Mouse (Mus musculus): ENCODE results near the gene Csnk1d.
A peak's percentile ranks its signal among the peaks of the same experiment; 100 is the strongest.

Csnk1d gene

GRCm38 (mm10) chr11:120954936-120955335 lies 36.2 kb downstream of the Csnk1d start:
- no peak for DNase-seq (ENCODE audit: low spot score in 2 of 2)

GRCm38 (mm10) chr11:120951731-120952730 lies 39.1 kb downstream of the Csnk1d start:
- no peak for DNase-seq (ENCODE audit: low spot score in 2 of 2)

GRCm38 (mm10) chr11:120951237-120951636 lies 39.9 kb downstream of the Csnk1d start:
- DNase-seq (ENCODE audit: low spot score in 2 of 2) = no peak

GRCm38 (mm10) chr11:120950281-120951202 lies 40.6 kb downstream of the Csnk1d start:
- peak; percentile 63 to 64 for DNase-seq (ENCODE audit: low spot score in 2 of 2)

GRCm38 (mm10) chr11:120949863-120950262 lies 41.3 kb downstream of the Csnk1d start:
- no peak for DNase-seq (ENCODE audit: low spot score in 2 of 2)

GRCm38 (mm10) chr11:120948861-120949851 lies 42.0 kb downstream of the Csnk1d start:
- DNase-seq (ENCODE audit: low spot score in 2 of 2) = no peak

GRCm38 (mm10) chr11:120948328-120948727 lies 42.8 kb downstream of the Csnk1d start, which contains the start of gene Slc16a3:
Gene Slc16a3, plus strand, starts transcription at chr11:120948480.
- DNase-seq (ENCODE audit: low spot score in 2 of 2) = no peak

GRCm38 (mm10) chr11:120945926-120946325 lies 45.2 kb downstream of the Csnk1d start:
- DNase-seq (ENCODE audit: low spot score in 2 of 2) = no peak

GRCm38 (mm10) chr11:120945266-120945665 lies 45.9 kb downstream of the Csnk1d start:
- no peak for DNase-seq (ENCODE audit: low spot score in 2 of 2)

- DNase-seq (ENCODE audit: low spot score in 2 of 2) = no peak
These were observed 50.2 kb downstream of the Csnk1d start for GRCm38 (mm10) chr11:120940959-120941358.

- DNase-seq (ENCODE audit: low spot score in 2 of 2) = no peak
These were observed 51.3 kb downstream of the Csnk1d start for GRCm38 (mm10) chr11:120939712-120940341.

GRCm38 (mm10) chr11:120938795-120939194 lies 52.3 kb downstream of the Csnk1d start:
- no peak for DNase-seq (ENCODE audit: low spot score in 2 of 2)

GRCm38 (mm10) chr11:120937976-120938375 lies 53.2 kb downstream of the Csnk1d start:
- no peak for DNase-seq (ENCODE audit: low spot score in 2 of 2)

- DNase-seq (ENCODE audit: low spot score in 2 of 2) = peak; percentile 87 to 90
These were observed 58.3 kb downstream of the Csnk1d start, which contains the start of gene Ccdc57 for GRCm38 (mm10) chr11:120932564-120933398. Gene Ccdc57, minus strand, starts transcription at chr11:120932872.

- DNase-seq (ENCODE audit: low spot score in 2 of 2) = no peak
These were observed 59.7 kb downstream of the Csnk1d start for GRCm38 (mm10) chr11:120931479-120931878.

- DNase-seq (ENCODE audit: low spot score in 2 of 2) = no peak
These were observed 62.7 kb downstream of the Csnk1d start for GRCm38 (mm10) chr11:120928468-120928867.

GRCm38 (mm10) chr11:120922528-120922927 lies 68.6 kb downstream of the Csnk1d start:
- DNase-seq (ENCODE audit: low spot score in 2 of 2) = no peak

GRCm38 (mm10) chr11:120917756-120918155 lies 73.4 kb downstream of the Csnk1d start:
- no peak for DNase-seq (ENCODE audit: low spot score in 2 of 2)

- DNase-seq (ENCODE audit: low spot score in 2 of 2) = no peak
These were observed 74.7 kb downstream of the Csnk1d start for GRCm38 (mm10) chr11:120916477-120916876.
